Mouse (Mus musculus) ovary, postnatal 14 days (tissue): ENCODE results near the gene Stip1.
A peak's percentile ranks its signal among the peaks of the same experiment; 100 is the strongest.
"Not testable (repeated sequence)": the region's sequence is repeated elsewhere in the genome, so short reads cannot be mapped to it uniquely, and the experiment has no call there.

Experiments used
- DNase-seq: peaks from one replicate; pipeline ENCODE4 v3.0.0; 2022; ENCODE audit warnings: low spot score

Stip1 gene

DNA sequence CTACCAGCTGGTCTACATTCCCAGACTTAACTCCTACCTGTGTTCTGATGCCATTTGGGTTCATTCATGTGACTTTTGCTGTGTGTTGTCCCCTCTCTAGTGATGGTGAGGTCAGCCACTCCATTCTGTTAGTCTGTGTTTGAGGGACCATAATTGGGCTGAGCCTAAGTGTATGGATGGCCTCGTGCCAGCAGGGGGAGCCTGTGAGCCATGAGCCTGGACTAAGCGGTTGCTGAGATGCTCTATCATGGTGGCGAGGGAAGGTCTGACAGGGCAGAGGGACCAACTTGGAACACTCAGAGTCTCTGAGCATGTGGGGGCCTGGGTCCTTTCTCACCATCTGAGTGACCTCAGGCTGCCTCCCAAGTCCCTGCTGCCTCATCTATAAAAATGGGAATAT is 24.8 kb upstream of the Stip1 start:
- peak; percentile 79 for DNase-seq

DNA sequence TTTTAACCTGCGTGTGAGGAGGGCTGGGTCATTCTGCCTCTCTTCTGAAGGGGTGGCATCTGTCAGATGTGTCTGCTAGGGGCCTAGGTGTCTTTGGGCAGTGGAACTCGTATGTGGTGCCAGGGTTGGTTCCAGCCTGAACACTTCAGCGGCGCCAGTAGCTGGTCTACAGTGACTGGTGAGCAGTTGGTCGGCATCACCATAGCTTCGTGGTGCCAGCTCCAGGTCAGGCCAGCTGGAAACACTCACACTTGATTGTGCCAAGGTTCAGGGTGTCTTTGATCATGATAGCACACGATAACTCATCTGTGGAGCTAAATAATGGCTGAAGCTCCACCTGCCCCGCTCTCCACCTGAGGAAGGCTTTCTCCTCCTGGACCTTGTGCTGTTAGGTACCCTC is 23.1 kb upstream of the Stip1 start:
- DNase-seq = no peak

DNA sequence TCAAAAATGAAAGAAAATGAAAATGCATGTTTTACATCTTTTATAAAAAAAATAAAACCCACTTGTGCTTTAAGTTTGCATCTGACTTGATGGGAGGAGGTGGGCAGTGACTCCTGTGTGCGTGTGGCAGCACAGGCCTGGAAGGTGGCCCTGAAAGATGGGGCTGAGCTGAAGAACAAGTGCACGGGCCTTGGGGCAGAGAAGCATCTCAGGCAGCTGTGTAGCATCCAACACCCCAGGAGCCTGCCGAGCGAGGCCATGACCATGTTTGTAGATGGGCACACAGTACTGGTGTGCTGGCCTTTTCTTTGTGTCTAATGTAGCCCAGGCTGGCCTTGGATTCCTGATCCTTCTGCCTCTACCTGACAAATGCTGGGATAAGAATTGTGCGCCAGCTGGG is 22.3 kb upstream of the Stip1 start:
- DNase-seq = no peak

DNA sequence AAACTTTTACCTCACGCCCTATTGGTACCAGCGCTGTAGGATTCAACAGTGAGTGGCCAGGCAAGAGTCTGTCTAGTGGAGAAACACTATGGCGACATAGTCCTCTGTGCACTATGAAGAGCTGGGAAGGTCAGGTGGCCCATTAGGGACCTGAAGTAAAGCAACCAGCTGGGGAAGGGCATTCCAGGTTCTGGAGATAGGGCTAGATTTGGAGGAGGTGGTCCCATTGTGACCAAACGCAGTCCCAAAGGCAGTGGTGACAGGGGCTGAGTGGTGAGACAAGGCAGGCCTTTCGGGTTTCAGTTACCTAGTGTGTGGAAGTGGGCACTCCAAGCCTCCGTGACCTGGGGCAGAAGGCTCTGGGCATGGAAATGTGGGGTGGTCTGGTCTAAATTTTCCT is 18.8 kb upstream of the Stip1 start:
- no peak for DNase-seq

DNA sequence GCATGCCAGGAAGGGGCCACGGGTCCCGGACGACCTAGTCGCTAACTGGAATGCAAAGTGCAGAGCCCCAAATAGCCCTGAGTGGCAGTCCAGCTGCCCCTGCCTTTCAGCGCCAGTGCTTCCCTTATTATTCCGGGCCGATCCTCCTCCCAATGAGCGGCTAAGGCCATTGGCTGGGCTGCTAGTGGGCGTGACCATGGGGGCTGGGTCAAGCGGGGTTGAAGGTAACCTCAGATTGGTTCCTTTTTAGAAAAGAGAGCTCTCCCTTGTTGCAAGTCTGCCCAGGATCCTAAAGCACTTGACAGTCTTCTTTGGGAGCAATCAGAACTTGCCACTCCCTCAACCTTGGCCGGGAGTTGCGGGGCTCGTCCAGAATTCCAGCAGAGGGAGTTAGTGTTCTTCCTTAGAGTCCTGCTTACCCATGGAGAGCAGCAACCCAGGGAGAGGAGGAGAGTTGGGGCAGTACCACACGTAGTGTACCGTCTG is 18.0 kb upstream of the Stip1 start:
- peak; percentile 69 for DNase-seq

DNA sequence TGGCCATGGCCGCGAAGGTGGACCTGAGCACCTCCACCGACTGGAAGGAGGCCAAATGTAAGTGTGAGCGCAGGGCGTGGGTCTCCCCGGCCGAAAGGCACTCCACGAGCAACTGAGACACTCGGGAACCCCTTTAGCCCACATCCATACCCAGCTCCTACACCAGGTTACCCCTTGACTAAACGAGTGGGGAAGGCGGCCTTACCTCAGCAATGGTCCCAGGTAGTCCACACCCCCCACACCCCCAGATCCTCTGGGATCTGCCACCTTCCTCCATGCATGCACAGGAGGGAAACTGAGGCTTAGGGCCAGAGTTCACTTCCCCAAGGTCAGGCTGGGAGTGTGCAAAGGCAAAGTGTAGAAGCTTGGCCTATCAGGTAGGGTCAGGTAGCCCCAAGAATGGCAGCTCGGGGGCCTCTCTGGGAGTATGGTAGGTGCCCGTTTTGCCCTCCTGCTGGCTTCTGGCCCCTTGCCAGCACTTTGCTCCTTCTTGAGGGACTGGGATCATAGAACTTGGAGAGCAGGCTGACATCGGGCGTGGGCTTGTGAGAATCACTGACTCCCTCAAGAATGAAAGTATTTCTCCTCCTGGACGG is 17.5 kb upstream of the Stip1 start:
- DNase-seq = peak; percentile 52

DNA sequence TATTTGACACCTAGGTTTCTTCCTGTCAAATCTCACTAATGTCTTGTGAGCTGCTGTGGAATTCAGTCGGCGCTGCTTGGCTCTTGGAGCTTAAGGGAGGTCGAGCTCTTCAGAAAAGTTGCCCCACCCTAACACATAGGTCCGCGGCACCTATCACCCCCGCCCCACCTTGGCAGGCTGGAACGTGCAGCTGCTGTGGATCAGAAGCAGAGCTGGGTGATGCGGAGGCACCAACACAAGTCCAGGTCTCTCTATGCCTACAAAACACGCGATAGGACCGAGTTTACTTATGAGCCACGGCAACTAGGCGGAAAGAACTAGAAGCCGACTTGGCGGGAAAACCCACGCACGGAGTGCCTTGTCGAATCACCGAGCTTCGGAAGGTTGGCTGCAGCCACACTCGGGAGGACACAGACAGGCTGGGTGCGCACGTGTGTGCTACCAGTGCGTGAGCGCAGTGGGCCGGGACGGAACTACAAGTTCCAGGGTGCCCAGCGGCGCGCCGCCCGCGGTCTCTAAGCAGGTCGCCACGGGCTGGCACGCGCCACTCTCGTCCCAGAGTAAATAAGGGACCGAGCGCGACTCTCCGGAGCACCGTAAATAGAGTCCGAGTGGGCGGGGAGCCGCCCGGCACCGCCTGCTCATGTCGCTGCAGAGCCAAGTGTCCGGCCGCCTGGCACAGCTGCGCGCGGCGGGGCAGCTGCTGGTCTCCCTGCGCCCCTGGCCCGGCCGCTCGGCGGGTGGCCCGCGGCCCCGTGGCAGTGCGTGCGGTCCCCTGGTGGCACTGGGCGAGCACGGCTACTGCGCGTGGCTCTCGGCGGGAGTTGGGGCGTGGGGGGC is 16.7 kb upstream of the Stip1 start, which contains the start of gene Macrod1:
Gene Macrod1 (plus strand): TSS at position 563 of the 840 bp plus-strand sequence.
- DNase-seq = no peak

DNA sequence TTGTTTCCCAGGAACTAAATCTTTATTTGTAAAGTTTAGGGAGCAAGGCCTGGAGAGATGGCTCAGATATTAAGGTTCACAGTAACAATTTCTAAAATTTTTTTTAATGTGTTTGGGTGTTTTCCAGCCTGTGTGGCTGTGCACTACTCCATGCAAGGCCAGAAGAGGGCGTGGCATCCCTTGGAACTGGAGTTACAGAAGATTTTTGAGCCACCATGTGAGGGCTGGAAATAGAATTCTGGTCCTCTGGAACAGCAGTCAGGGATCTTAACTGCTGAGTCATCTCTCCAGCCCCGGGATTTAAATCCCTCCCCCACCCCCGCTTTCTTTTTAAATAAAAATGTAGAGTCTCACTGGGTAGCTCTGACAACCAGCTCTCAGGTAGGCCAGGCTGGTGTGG is 15.4 kb upstream of the Stip1 start:
- DNase-seq = no peak

DNA sequence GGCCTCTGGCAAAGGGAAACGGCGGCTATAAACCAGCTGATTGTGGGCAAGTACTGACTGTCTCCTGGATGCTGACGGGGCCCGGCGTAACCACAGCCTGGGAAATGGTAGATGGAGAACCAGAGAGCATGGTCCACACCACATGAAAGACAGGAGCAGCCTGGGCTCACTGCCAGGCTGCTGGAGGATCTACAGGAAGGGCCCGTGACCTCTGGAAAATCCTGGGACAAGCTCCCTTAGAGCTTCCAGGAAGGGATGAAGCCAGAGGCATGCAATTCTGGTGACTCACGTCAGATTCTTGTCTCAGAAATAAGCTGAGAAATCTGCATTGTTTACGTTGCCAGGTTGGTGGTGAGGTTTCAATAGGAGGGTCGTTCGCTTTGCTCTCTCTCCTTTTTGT is 15.0 kb upstream of the Stip1 start:
- no peak for DNase-seq

DNA sequence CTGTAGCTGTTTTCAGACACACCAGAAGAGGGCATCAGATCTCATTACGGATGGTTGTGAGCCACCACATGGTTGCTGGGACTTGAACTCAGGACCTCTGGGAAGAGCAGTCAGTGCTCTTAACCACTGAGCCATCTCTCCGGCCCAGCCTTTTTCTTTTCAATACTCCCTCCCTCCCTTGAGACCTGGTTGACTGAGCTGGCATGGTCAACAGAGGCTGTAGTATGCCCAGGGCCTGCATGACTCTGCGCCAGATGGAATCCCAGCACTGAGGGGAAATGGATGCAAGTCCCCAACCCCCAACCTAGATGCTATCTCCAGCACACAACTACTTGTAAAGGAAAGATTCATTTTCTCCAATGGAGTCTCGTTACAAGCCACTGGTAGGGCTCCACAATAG is 13.6 kb upstream of the Stip1 start:
- DNase-seq = not testable (repeated sequence)

DNA sequence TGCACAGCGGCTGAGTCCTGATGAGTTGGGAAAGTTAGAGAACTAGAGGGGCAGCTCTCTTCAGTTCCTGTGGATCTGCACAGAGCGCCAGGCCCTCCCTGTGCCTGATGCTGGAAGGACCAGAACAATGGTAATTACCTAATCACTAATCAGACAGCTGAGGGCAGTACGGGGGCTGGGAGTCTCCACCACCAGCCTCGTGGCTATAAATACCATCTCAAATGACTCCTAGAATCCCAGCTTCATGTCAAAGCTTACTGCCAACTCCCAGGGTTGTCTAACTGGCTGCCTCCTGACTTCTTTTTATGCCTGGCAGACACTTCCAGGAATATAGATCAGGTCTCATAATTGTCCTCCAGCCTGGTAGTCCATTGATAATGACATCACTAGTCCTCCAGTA is 4.9 kb upstream of the Stip1 start:
- DNase-seq = no peak

DNA sequence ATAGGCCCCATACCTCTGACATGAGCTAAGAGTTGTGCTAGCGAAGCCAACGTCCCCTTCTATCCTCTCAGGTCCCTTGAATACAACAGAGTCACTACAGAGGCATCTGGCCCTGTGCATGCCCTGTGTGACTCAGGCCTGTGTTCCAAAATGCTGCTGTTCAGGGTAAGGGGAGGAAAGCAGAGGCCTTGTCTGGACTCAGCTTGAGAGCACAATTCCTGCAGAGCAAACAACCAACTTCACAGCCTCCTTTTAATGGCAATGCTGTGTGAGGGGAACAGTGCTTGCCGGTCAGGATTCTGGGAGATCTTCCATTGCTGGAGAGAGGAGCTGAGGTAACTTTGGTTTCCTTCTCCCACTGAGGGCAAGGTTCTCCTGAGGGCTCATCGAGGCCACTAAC is 4.5 kb upstream of the Stip1 start:
- no peak for DNase-seq

DNA sequence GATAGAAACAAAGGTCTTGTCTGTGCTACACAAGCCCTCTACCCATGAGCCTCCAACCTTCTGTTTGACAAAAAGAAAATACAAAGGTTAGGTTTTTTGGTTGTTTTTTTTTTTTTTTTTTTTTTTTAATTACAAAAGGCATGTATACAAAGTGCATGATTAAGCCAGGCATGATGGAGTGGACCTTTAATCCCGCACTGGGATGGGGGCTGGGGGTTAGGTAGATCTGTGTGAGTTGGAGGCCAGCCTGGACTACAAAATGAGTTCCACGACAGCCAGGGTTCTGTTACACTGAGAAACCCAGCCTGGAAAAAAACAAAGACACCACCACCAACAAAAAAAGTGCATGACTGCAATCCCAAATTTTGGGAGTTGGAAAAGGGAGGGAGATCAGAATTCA is 1.4 kb upstream of the Stip1 start:
- no peak for DNase-seq

DNA sequence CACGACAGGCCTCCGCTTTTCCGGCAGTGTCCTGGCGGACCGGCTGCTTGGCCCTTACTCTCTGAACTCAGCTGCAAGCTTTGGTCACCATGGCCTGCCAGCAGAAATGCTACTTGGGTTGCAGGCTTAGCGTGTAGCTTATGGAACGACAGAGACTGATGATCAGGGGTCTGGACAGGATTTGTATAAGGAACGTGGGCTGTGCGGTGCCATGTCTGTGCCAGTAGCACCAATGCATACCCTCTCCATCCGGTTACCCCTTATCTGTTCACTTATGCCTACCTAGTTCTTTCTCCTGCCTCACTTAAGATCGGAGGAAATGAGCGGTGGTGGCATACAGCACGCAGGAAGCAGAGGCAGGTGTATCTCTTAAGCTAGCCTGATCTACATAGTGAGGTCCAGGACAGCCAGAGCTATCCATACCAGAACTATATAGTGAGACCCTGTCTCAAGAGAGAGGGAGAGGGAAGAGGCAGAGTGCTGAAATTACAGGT is 917 bp upstream of the Stip1 start:
- no peak for DNase-seq

DNA sequence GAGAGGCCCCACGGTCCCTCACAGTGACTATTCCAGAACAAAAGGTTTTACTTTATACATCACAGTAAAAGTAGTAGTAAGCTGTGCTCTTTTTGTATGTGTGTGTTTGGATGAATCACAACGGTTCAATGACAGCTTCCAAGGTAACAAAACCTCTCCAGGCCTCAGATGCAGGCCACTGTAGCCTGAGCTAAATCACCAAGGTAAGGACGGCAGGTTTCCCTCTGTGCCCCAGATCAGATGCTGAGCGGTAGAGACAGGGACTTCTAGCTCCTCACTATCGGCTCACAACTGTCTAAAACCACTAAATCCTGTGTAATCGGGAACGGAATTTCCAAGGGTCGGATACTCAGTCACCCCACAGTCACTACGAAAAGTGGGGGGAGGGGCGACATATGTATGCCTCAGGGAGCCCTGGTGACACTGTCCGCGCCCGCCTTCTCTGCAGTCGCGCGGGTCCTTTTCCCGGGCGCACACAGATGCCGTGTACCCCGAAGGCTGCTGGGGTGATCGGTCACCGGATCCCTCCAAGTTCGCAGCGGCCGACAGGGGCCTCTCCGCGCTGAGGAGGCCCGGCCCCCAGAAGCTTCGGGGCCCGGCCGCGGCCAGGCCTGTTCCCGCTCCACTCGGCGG is 563 bp downstream of the Stip1 start:
- DNase-seq = peak; percentile 43

DNA sequence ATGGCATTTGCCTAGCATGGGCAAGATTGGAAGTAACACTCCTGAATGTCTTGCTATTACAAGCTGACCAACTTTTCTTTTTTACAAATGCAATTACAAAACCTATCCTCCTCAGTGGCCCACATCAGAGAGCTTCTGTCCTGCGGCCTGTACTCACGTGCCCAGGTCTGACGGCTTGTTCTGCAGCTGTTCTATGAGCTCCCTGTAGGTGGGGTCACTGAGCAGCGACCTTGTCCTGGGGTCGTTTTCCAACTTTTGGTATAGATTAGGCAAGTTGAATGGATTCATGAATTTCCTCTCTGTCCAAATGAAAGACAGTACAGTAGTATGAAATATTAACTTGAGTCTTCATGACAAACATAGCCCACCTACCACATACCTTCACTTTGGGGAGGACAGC is 5.8 kb downstream of the Stip1 start:
- no peak for DNase-seq

DNA sequence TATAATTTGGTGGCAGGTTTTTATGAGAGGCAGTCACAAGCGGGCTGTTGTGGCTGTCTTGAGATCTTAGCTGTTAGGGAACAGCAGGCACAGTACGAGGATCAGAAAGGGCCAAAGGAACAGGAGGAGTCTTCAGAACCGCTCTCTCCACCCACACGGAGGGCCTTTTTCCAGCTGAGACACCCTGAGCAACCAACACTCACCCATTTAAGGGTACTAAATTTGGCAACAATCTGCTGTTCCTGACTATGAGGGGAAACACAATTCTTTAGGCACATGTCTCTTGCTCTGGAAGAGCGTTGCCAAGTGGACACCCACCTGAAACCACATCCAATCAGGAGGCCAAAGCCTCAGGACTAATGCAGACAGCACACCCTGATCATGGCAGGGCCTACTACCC is 10.2 kb downstream of the Stip1 start:
- no peak for DNase-seq

DNA sequence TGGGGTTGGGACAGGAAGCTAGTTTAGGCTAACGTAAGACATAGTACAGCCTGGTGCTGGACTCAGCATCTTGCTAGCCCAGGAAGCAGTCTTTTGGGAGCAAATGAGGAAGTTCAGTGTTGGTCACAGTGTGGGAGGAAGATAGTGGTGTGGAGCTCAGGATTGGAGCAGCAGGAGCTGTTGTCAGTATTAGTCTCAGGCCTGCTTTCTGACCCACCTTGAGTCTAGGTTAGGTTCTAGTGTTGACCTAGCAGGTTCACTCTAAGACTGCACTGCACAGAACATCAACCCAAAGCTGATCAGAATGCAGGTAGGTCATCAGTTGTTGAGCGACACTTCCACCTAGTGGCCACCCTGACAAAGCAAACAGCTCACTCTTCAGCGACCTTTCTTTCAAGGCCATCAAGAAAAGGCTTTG is 19.5 kb downstream of the Stip1 start:
- DNase-seq = peak; percentile 33

DNA sequence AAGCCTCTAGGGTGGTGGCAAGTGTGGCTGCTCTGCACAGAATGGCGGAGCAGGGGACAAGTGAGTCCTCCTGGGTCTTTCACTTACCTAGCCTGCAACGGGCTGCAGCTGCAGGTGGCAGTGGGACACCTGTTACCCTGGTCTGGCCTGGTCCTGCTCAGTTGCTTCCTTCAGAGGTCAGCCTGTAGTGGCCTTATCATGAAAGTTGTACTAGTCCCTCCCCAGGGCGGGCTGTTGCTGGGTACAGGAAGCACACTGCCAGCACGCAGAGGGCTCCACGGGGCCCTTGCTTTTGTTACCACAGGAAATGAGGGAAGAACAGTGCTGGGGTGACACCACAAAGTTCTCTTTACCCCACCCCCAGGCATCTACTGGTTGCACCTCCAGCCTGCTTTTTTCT is 20.6 kb downstream of the Stip1 start, which contains the start of gene Fermt3:
Gene Fermt3 (minus strand): TSS at position 279 of the 400 bp plus-strand sequence.
- DNase-seq = no peak

DNA sequence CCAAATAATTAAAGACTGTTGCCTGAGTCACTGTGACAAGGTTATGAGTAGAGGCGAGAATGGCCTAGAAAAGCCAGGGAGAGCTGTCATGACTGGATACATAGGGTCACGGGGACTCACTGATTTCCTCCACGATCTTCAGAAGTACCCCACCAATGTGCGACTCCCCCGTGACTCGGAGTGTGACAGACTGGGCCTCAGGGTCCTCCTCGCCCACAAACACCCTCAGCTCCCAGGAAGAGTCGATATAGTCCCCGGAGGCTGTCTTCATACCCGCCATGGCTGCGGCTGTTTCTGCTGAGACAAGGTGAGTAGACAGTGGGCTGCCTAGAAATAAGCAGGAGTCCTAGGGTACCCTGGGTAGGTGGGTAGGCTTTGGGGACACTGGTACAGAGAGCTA is 21.2 kb downstream of the Stip1 start:
- no peak for DNase-seq

DNA sequence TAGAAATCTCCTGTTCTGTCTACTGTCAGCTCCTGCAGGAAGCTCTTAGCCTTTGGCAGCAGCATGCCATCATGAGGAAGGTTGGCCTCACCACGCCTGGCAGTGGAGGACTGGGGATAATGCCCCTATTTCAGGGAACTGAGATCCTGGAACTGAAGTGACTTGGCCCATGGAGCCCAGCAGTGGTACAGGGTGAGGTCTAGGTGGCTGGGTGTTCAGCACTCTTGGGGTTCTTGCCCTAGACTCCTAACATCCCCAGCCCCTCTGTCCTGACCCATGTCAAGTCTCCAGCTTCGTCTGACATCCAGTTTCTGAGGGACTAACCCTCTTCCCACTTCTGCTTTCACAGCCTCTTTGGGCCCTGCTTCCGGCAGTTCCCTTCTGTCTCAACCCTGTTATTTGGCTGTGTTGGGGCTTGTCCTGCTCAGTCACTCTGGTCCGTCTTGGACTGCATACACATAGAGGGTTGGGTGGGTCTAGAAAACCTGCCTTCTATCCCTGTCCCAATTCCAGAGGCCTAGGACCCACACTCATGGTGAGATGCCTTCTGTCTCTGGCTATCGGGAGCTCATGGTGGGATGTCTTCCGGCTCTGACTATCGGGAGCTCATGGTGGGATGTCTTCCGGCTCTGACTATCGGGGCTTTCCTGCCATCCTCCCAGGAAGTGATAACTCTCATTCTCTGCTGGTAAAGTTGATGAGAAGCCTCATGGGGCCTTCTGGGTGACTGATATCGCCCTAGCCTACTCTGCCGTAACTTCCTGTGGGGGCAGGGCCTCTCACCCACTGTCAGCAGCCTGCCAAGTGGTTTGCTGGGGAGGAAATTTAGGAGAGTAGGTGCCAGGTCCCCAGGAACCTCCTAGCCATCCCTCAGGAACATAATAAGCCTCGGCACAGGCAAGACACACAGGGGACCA is 22.0 kb downstream of the Stip1 start:
- DNase-seq = no peak
